Comparison of ENCODE assay signal across 21 mouse cellular contexts in the genomic region with DNA sequence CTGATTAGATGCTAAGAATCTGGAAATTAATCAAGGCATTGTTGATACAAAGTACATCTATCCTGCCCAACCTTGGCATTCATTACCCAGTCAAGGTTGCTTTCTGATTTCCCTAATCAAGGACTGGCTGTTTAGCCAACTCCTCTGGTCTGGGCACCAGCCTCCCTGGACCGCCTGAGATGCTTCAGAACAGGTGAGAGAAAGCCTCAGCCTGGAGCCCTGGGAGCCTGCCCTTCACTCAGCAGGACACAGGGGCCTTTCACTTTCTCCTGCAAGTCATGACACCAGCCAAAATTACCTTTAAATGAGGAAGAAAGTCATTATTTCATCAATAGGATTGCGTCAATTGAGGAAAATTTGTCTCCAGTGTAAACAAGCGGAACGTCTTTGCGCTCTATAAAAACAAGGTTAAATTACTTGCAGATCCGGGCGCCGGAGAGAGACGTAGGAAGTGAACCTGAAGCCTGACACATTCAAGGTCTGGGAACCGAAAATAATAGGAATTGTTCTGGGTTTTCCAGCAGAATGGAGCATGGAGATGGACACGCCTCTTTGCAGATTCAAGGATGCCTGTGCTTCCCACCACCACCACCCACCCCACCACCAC.
DNase-seq lines count a peak whose midpoint lies in the region; ATAC-seq and TF ChIP-seq lines count a peak whose summit lies in the region.
"Had no signal": no experiment of that assay in that cellular context is flagged by ENCODE, and none has a peak within 500 bp of the region (broad histone marks: within the 10 kb centered on the region; RNA-seq: fewer than 3 reads in every experiment).

No protein-coding gene starts in this region.

- no peaks in the 10 kb centered on the region for H3K27me3 ChIP-seq in lung, embryonic 14.5 days (ENCODE audit: insufficient read depth, low read length)
- H3K27me3 ChIP-seq: heart, embryonic 15.5 days; liver, embryonic 13.5 days; midbrain, embryonic 15.5 days; Patski had no signal

- DNase-seq in adrenal gland, adult 2 months, result peak; percentile 67
- no peak for DNase-seq in adrenal gland, postnatal 25 days
- no peak for DNase-seq in lung, embryonic 14.5 days
- no peak for DNase-seq in lung, adult 2 months
- peak; percentile 58 for DNase-seq in embryo, embryonic 10.5 days (ENCODE audit: low spot score)
- DNase-seq in retina, embryonic 14.5 days (ENCODE audit: low spot score), result peak; percentile 30
- no peak for DNase-seq in cerebellum, adult 11-12 months
- DNase-seq: cerebellum, postnatal 10 days; heart, adult 11 months; kidney, adult 11 months; kidney, postnatal 10 days; liver, embryonic 13.5 days; lung, postnatal 10 days; thymus, postnatal 14 days had no signal

- TF ChIP-seq CTCF in lung, embryonic 14.5 days (IDR thresholded peaks at IDR 0.05; ENCODE audit: low read depth), result no peak
- no peak for TF ChIP-seq CTCF in lung, adult 2 months (IDR thresholded peaks at IDR 0.05; ENCODE audit: insufficient read depth, low read length)

- TF ChIP-seq POLR2A in lung, adult 2 months (IDR thresholded peaks at IDR 0.05; ENCODE audit: borderline replicate concordance, extremely low read depth, low read depth, low read length), result no peak

- no peaks in the 10 kb centered on the region for H3K36me3 ChIP-seq in lung, embryonic 14.5 days (ENCODE audit: insufficient read depth)
- H3K36me3 ChIP-seq: heart, embryonic 15.5 days; limb, embryonic 13.5 days; liver, embryonic 13.5 days; midbrain, embryonic 15.5 days had no signal

- no peak overlapping the region for H3K4me3 ChIP-seq in lung, embryonic 14.5 days (ENCODE audit: low read depth, low read length)
- H3K4me3 ChIP-seq in lung, adult 2 months (replicated peaks; ENCODE audit: extremely low read depth, low read depth, low read length), result no peak overlapping the region
- H3K4me3 ChIP-seq: heart, embryonic 15.5 days; limb, embryonic 13.5 days; liver, embryonic 13.5 days; midbrain, embryonic 15.5 days; myocyte had no signal

- H3K4me2 ChIP-seq in lung, embryonic 14.5 days, result no peak overlapping the region
- H3K4me2 ChIP-seq: heart, embryonic 15.5 days; limb, embryonic 13.5 days; liver, embryonic 13.5 days; midbrain, embryonic 15.5 days had no signal

- no peaks in the 10 kb centered on the region for H3K9me3 ChIP-seq in lung, embryonic 14.5 days (ENCODE audit: low read depth, low read length)
- H3K9me3 ChIP-seq: heart, embryonic 15.5 days; limb, embryonic 13.5 days; liver, embryonic 13.5 days; midbrain, embryonic 15.5 days had no signal

- H3K9ac ChIP-seq in lung, embryonic 14.5 days, result no peak overlapping the region
- H3K9ac ChIP-seq: heart, embryonic 15.5 days; limb, embryonic 13.5 days; liver, embryonic 13.5 days; midbrain, embryonic 15.5 days had no signal

- WGBS in lung, embryonic 14.5 days, result 74% methylated on average over 11 of the region's 11 CpGs
- 76% methylated on average over 11 of the region's 11 CpGs for WGBS in lung, adult 2 months

- H3K27ac ChIP-seq in lung, embryonic 14.5 days (ENCODE audit: low read depth), result peak overlapping the region; percentile 4; the same call in 1 of the 2 replicates
- H3K27ac ChIP-seq: limb, embryonic 13.5 days; liver, embryonic 13.5 days; midbrain, embryonic 15.5 days; stomach, postnatal 0 days had no signal

- no peak for ATAC-seq in lung, embryonic 14.5 days (ENCODE audit: insufficient read depth)
- ATAC-seq in erythroid progenitor cell, adult 5-6 weeks (replicated peaks; ENCODE audit: low FRiP score, poor library complexity, severe bottlenecking), result no peak
- ATAC-seq: midbrain, embryonic 15.5 days; Patski had no signal

- peaks cover 10% of the 10 kb centered on the region; the same call in 1 of the 2 replicates for H3K4me1 ChIP-seq in lung, embryonic 14.5 days (ENCODE audit: insufficient read depth)
- H3K4me1 ChIP-seq in lung, adult 2 months (ENCODE audit: control insufficient read depth, insufficient read depth, low read length), result 0 out of 2 replicates have a peak, but pooled peaks cover 3% of the 10 kb centered on the region
- H3K4me1 ChIP-seq: liver, embryonic 13.5 days; midbrain, embryonic 15.5 days had no signal

Comparison
In these comparisons a context has a peak if more than half of its experiments do, and no peak if none do; other contexts are left out.
1. DNase-seq: peak in adrenal gland, adult 2 months (single experiment), embryo, embryonic 10.5 days (single experiment) and retina, embryonic 14.5 days (single experiment); none in adrenal gland, postnatal 25 days (single experiment), lung, embryonic 14.5 days (single experiment), lung, adult 2 months (single experiment) and cerebellum, adult 11-12 months (single experiment).